Mouse (Mus musculus) kidney, postnatal 25 days (tissue): ENCODE measurements around the gene Creb3l2.
"Not testable (repeated sequence)": the region's sequence is repeated elsewhere in the genome, so short reads cannot be mapped to it uniquely, and the experiment has no call there.

Experiments
- DNase-seq, 2 experiments: peaks; one replicate each; pipeline ENCODE4 v3.0.0; 2021; ENCODE audit warnings: mixed read lengths in 2 of 2

Gene Creb3l2

GRCm38 (mm10) chr6:37442041-37442667, at the start of gene Creb3l2:
Creb3l2 (minus strand) TSS chr6:37442146.
- DNase-seq, result peak; percentile 94 to 98

DNA sequence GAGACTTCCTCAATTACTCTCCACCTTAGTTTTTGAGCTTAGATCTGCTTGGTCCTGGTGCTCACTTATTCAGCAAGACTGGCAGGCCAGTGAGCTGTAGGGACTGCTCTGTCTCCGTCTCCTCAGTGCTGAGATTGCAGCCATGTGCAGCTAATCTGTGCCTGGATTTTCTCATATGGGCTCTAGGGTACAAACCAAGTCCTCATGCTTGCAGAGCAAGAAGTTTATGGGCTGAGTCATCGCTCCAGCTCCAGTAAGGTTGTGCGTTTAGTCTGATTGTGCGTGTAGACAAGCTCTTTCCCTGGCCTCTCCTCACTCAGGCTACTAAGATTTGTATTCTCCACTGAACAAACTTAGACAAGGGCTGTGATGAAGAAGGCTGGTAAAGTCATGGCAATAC, 44.6 kb upstream of the Creb3l2 start:
- no peak for DNase-seq

- no peak for DNase-seq
Observed at GRCm38 (mm10) chr6:37484588-37485070, 42.7 kb upstream of the Creb3l2 start.

GRCm38 (mm10) chr6:37483262-37483661, 41.3 kb upstream of the Creb3l2 start:
- no peak for DNase-seq

GRCm38 (mm10) chr6:37481147-37481546, 39.2 kb upstream of the Creb3l2 start:
- DNase-seq, result no peak

DNA sequence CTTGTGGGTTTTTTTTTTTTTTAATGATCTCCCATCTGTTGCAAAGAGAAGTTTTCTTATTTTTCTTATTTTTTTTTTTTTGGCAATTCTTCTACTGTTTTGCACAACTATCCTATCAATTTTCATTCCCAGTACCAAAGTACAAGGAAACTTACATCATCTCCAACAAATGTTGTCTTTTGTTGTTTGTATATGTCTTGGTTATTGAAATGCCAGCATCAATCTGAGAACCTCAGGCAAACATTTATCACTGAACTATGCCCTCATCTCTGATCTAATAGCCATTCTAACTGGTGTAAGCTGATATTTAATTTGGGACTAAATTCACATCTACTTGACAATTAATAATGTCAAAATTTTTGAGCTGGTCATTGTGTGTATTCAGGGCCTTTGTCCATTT, 38.1 kb upstream of the Creb3l2 start:
- DNase-seq, result no peak

- DNase-seq, result no peak
Observed at GRCm38 (mm10) chr6:37478481-37478880, 36.5 kb upstream of the Creb3l2 start.

DNA sequence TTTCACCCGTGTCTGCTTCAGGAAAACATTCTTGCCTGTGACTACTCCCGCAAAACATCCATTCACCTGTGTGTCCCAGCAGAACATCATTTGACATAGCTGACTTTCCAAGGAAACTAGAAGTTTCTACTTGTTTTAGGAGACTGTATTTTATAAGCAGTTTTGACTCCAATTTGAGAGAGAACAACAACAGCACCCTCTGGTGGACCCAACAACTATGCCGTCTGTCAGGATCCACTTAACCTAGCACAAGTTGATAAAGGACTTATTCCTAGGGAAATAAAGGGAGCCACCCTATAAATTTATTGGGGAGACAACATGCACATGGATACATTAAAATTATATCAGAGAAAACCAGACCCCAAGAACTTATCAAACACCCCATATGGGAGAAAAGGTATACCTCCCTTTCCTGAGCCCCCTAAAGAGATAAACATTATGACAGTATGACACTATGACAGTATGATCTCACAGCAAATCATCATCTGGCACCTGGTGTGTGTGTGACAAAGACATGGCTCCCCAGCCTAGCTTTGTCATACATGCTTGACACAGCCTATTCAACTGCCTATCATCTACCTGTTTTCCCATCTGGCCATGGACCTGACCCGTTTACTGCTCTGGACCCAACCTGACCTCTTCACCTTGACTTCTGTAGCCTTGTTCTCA, 31.9 kb upstream of the Creb3l2 start:
- peak; percentile 38 to 71 for DNase-seq

DNA sequence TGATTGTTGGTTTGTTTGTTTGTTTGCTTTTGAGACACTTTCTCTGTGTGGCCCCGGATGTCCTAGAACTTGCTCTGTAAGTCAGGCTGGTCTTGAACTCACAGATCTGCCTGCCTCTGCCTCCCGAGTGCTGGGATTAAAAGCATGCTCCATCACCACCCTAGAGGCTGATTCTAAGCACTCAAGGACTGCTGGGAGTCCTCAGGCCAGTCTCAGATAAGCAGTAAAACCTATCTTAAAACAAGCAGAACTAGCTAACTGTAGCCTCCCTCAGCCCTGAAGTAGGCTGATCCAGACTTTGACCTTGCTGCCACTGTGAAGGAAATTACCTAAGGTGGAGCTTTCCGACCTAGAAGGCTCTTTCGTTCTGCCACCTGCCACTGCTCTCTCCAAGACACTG, 28.3 kb upstream of the Creb3l2 start:
- DNase-seq, result no peak

GRCm38 (mm10) chr6:37465847-37466246, 23.9 kb upstream of the Creb3l2 start:
- no peak for DNase-seq

DNA sequence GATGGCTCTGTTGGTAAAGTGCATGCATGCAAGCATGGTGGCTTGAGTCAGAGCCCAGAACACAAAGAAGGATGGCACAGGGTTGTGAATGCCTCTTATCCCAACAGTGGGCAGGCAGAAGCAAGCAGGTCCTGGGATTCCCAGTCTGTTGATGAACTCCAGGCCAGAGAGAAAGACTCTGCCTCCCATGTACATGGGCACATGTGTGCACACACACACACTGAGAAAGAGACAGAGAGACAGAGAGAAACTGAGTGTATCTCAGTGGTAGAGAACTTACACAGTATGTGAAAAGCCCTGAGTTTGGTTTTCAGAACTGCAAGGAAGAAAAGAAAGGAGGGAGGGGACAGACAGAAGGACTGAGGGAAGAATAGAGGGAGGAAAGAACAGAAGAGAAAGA, 23.4 kb upstream of the Creb3l2 start:
- no peak for DNase-seq

DNA sequence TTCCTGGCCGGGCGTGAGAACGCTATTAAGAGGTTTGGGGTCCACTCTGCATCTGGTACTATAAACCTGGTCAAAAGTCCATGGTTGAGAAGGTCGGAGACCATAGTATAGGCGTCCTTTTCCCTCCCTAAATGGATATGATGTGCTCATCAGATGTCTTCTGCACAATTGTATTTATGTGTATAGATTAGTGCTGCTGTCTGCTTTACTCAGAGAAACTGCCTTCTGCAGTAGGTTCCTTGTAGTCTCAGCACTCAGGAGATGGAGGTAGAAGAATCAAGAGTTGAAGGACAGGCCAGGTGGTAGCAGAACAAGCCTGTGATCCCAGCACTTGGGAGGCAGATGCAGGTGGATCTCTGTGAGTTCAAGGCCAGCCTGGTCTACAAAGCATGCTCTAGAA, 22.6 kb upstream of the Creb3l2 start:
- DNase-seq, result no peak

GRCm38 (mm10) chr6:37463517-37464482, 21.9 kb upstream of the Creb3l2 start:
- peak; percentile 50 to 78 for DNase-seq

DNA sequence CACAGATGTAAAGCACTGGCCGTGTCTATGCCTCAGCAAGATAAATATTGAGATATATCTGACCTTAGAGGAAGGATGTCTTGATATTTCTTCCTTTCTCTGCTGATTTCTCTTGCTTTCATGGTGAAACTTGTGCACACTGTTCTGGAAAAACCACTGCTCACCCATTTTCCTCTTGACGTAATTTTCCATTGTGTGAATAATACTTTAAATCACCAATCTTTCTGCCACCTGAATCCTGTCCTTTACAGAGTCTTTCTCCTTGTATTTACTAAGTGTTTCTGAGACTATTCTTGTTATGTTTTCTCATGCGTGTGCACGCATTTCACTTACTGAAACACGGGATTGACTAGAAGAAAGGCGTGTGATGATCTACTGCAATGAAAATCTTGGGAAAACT, 18.7 kb upstream of the Creb3l2 start:
- no peak for DNase-seq

DNA sequence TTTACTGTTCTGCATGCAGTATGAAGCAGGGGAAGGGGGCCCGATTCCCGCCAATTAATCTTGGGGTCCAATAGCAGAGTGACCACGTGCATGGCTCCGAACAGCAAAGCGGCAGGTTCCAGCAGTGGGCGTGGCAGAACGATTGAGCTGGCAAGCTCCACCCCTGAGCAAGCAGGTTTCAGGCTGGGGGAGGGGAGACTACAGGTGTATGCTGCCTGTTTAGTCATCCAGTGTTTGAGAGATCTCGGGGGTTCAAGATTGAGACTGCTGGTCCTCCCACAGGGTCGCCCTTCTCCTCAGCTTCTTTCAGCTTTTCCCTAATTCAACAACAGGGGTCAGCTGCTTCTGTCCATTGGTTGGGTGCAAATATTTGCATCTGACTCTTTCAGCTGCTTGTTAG, 17.7 kb upstream of the Creb3l2 start:
- not testable (repeated sequence) for DNase-seq

GRCm38 (mm10) chr6:37457990-37458655, 16.2 kb upstream of the Creb3l2 start:
- no peak for DNase-seq

- no peak for DNase-seq
Observed at GRCm38 (mm10) chr6:37455540-37455939, 13.6 kb upstream of the Creb3l2 start.

GRCm38 (mm10) chr6:37453047-37453446, 11.1 kb upstream of the Creb3l2 start:
- no peak for DNase-seq

- DNase-seq, result no peak
Observed at GRCm38 (mm10) chr6:37451664-37452063, 9.7 kb upstream of the Creb3l2 start.

- DNase-seq, result peak; percentile 66 to 85
Observed at GRCm38 (mm10) chr6:37447704-37448466, 5.9 kb upstream of the Creb3l2 start.

DNA sequence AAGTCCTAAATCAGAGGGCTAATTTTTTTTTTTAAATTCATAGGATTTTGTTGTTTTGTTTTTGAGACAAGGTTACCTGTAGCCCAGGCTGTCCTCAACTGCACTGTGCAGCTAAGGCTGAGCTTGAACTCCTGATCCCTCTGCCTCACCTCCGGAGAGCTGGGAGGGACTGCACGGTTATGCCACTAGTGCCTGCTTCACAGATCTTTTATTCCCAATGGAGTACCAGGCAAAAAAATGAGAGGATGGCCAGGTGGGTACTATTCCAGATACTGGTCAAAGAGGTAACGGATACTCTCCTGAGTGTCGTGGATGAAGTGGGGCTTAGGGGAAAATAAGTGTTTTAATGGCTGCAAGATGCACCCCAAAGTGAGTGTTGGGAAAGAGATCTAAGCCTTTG, 835 bp upstream of the Creb3l2 start:
- DNase-seq, result no peak
